Mouse (Mus musculus): ENCODE measurements around the gene Fgfr2.

The Fgfr2 gene

DNA sequence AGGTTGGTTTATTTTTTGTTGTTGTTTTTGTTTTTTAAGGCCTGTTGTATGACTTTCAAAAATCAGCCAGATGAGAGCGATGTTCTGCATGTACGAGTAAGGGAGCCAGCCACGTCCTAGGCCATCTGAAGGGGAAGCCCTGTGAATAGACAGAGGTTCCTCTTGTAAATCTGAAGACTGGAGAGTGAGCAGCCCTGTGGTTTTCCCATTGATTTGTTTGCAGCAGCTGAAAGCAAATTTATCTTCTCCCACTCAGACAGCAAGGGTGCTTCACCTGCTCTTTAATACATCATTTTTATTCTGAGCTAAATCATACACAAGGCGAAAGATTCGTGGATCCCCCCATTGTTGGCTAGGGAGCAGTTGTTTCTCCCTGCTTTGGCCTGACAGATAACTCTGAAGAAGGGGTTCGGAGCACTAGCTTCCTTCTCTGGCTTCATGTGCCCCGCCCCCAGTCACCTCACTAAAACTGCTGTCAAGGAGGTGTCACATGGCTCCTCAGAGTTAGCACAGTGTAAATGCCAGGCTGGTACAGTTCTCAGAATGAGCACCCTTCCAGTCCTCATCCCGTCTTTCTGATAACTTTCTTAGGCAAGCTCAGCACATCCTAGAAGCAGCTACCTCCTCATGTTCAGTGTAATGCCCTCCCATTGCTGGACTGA is 818.6 kb downstream of the Fgfr2 start:
- DNase-seq (ENCODE audit: low read depth), result no peak

DNA sequence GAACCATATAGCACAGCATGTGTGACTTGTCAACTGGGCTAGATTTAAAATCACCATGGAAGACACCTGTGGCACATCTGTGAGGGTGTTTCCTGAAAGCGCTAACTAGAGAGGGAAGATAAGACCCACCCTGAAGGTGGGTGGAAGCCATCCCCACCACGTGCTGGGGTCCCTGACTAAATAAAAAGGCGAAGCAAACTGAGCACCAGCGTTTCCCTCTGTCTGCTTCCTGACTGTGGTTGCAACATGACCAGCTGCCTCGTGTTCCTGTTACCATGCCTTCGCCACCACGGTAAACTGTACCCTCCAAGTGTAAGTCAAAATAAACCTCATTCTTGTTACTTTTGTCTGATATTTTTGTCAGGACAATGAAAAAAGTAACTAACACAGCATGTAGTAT is 819.2 kb downstream of the Fgfr2 start:
- no peak for DNase-seq (ENCODE audit: low read depth)

DNA sequence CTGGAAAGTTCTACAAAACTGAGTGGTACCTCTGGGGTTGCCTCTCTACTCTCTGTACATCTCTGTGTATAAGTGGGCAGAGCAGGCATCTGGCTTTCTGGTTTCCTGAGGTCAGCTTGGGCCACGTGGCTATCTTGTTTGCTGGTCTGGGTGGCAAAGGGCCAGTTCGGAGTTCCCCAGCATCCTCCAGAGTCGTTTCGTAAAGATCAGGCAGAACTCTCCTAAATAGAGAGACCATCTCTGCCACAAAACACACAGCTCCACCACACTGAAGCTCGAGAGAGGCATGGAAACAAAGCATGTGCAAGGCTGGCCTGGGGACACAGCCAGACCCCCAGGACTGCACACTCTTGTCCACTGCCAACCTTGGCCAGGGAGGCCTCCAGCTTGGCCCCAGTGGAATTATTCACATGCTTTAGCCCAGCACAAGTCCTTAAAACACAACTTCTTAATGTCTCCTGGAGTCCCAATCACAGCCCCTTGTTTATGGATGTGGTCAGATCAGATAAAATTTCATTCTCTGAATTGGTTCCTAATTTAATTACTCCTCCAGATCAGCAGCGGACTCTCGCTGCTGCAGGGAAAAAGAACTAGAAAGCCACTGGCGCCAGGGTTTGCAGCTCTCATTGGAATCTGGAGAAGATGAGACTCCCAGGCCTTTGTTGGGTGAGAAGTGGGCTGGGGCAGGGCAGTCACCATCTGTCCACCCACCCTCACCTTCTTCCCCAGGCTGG is 820.5 kb downstream of the Fgfr2 start:
- DNase-seq (ENCODE audit: low read depth), result no peak

DNA sequence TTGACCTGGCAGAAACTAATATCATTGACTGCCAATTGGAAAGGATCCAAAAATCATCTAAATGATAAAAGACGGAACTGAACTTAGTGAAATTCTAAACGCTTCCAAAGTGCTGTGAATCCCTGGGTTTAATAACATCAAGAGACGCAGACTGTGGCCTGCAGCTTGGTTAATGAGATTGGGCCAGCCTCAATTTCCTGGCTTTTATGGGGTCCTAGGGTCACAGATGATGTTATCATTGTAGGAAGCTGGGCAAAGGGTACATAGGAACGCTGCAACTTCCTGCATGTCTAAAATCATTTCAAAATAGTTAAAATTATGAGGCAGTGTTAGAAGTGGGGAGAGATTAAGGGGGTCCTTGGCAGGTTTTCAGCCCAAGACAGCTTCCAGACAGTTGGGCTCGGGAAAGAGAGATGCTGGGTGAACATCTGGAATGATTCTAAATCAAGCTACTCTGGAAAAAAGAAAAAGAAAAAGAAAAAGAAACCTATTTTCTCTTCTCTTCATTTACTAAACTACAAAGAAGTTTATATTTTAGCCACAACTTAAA is 823.4 kb downstream of the Fgfr2 start:
- DNase-seq (ENCODE audit: low read depth), result no peak

DNA sequence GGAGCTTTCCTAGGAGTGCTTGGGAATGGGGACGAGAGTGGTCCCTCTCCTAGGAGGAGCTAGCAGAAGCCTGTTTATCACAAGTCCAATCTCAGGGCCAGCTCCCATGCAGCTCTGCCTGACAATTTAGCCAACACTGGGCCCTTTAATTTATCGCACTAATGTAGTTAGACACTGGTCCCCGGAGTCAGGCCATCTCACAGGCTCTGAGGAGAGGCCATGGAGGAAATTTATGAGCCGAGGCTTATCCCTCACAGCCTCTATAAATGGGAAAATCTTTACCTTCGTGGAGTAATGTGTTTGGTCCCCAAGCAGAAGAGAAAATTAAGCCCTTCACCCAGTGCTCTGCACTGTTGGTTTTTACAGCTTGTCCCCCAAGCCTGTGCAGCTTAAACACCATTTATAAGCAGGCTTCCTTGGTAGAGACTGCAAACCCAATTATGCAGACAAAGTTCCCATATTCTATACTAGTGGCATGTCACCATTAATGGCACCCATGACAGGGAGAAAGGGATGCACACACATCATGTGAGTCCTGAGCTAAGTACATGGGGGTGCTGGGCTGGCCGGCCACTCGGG is 824.6 kb downstream of the Fgfr2 start:
- no peak for DNase-seq (ENCODE audit: low read depth)

DNA sequence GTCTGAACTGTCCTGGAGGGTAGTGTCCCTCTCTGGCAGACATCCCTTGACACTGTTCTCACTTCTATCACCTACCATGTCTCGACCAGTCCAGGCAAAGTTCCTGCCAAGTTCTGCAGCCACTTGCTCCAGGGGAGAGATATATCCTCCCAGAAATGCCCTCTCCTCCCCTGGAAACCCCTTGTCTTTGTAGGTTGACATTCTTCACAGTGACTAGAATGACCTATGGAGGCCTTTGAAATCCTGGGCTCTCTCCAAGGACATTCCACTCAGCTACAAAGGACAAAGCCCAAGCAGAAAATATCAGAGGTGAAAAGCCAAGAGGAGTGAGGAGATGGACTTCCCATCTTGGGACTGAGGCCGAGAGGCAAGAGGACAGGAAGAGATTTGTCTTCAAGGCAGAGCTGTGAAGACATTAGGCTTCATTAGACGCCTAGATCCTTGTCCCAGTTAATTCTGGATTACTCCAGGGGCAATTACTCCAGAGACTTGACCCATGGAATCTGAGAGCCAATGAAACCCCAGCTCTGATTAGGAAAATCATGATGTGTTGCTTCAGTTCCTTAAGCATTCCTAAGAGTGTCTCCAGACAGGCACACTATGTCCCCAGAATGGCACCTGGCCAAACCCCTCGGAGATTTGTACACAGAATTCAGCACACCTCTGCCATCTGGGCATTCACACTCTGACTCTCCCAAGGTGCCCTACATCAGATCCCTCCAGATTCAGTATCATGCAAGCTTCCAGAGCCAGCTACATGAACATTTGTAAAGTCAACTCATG is 826.3 kb downstream of the Fgfr2 start:
- DNase-seq (ENCODE audit: low read depth), result no peak

DNA sequence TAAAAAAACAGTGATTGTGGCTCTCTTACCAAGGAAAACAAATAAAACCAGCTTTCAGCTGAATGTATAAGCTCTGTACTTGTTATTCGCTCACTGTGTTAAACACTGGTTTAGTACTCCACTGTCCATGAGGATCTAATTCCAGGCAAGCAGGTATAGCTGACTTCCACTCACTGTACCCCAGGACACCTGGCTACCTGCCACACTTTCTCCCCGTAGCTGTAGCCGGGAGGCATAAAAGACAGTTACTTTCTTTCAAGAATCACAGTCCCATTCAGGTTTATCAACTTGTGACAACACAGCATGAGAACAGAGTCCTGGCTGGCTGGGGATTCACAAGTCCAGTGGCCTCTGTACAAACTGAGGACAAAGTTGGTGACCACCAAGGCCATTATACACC is 827.0 kb downstream of the Fgfr2 start:
- no peak for DNase-seq (ENCODE audit: low read depth)

DNA sequence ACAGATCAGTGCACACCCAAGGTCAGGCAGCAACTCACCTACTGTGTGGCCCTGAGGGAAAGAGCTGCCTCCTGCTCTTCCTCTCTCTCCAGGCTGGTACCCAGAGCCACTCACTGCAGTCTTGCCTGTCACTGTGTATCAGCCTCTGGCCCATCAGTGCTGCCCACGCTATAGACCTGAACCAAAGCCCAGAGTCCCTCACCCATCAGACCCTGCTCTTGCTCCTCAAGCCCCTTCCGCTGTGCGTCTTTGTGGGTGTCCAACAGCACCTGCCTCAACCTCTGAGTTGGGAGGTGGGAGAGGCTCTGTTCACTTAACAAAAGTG is 835.8 kb downstream of the Fgfr2 start:
- DNase-seq (ENCODE audit: low read depth), result no peak

DNA sequence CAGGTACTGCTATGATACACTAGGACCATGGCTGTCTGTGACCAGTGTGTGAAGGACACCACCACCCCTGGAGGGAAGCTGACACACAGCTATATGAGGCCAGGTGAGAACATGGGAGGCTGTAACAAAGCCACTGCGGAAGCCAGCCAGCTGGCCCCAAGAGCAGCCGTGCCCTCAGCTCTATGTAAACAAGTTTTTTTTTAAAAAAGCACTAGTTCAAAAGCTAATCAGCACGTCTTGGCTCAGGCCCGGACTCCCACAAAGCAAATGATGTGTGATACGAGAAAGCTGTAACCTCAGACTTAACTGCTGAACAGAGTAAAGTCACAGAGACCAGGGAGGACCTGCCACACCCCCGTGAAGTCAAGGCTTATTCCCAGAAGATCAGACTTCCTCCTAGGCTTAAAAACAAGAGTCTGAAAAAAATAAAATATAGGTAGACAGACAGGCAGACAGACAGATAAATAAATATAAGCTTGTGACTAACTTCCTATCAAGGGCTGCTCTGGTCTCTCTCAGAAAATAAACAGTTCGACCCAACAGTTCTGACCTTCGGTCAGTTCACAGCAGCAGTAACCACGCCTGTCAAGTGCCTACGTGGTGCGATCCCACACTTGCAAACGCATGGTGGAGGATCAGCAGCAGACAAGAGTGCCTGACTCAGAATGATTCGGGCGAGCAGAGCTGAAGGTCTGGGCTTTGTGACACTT is 836.4 kb downstream of the Fgfr2 start:
- peak; percentile 45 for DNase-seq (ENCODE audit: low read depth)

DNA sequence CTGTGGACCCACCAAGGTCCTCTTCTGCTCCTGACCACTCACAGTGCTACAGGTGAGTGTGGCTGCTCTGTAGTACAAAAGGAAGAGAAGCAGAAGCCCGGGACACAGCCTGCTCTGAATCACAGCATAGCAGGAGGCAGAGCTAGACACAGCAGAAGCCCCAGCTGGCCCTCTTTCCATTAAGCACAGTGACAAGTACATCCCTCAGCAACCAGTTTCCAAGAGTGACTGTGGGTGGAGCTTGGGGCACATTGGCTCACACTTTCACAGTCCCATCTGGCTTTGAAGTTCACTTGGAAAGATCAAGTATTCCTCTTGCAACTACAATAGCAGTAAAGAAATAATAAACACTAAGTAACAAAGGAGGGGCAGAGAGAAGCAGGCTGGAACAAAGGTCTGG is 838.4 kb downstream of the Fgfr2 start:
- DNase-seq (ENCODE audit: low read depth), result no peak

DNA sequence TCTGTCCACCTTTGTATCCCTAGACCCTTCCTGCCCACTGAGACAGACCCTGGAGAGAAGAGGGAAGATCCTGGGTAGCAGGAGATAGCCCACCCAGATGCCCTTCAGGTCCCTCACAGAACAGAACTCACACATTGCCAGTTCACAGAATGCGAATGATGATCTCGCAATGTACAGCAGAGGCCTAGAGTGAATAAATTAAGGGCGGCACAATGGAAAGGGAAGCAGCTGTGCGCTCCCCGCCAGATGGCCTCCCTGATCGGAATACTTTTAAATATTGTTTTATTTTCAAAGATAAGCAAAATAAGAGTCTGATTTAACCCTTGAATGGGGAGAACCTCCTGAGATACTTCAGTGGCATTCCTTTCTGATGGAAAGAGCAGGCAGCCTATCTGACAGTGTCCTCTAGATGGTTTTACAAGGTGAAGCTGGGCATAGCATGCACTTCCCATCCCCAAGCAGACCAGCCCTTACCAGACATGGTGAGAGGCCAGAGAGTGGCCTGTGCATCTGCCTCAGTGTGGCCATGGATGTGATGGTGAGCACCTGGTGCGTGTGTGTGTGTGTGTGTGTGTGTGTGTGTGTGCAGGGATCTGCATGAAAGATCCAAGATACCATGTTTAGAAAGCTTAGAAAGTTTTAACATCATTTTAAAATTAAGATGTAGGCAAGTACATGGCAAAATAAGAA is 839.0 kb downstream of the Fgfr2 start:
- DNase-seq (ENCODE audit: low read depth), result no peak

DNA sequence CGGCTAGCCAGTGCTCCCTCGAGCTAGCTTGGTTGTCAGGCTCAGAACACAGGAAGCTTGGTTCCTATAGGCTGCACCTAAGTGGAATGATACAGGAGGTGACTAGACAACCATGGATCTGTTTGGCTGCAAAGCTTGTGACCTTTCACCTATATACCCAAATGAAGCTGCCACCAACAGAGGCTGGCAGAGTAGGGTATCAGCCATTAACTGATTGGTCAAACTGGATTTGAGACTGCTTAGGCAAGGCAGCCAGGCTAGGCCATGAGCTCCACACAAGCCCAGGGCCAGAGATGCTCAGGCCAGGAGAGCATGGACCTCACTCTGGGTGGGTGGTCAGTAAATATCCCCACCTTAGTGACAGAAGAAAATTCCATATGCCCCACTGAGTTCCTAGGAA is 840.6 kb downstream of the Fgfr2 start:
- no peak for DNase-seq (ENCODE audit: low read depth)

DNA sequence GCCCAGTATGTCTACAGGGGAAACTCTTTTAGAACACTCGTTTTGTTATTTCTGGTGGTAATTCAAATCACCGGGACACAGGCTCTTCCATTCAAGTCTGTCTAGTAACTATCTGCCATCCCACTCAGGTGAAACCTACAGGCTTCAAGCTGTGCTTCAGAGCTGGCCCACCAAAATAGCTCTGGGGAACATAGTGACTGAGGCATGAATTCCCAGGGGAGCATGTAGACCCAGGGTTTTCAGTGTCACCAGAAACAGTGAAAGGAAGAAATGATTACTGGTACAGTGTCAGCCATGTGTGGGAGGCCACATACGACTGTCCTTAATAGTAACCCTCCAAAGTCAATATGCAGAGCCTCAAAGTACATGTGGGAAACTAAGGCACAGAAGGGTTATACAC is 841.0 kb downstream of the Fgfr2 start:
- DNase-seq (ENCODE audit: low read depth), result no peak

DNA sequence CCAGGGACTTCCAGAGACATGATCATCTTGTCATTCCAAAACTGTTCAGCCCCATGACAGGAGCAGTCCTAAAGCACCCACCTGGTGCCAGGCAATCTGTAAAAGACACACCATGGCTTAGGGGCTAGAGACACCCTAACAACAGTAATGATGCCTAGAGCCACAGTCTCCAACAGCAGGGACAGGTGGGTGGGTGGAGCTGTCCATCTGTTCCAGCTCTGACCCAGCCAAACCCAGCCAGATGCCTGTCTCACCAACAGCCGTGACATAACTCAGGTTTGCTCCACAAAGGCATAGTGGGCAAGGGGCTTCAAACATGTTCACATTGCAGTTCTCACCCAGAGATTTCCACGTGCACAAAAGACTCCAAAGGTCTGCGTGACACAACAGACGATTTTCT is 841.4 kb downstream of the Fgfr2 start:
- no peak for DNase-seq (ENCODE audit: low read depth)

DNA sequence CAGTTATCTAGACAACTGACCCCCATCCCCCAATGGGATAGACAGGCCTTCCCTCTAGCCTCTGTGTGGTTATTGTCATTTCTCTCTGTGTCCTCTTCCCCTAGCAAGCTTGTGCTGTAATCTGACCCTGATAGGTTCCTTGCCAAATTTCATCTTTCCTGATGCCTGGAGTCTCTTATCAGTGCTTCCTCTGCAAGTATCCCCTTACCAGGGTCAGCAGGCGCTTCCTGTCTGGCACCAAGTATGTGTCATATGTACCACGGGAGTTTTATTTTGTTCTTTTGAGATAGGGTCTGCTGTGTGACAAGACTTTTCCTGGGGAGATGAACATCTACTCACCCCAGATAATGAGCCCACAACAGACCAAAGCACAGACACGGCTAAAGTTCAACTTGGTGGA is 844.5 kb downstream of the Fgfr2 start:
- DNase-seq (ENCODE audit: low read depth), result no peak

DNA sequence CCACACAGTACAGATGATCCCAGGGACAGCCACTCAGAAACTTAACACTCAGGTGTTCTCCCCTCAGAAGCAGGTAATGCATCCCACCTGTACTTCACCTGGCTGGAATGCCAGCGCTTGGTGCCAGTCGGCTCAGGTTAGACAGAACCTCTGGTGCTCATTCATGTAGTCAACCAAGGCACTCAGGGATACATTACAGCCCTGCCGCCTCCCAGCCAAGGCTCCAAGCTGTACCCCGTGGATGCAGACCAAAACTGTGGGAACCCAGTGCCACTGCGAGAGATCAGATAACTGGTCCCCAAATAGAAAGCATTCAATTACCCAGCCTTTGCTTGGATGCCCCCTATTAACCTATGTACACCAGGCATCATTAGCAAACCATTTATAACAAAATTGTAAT is 846.9 kb downstream of the Fgfr2 start:
- no peak for DNase-seq (ENCODE audit: low read depth)

DNA sequence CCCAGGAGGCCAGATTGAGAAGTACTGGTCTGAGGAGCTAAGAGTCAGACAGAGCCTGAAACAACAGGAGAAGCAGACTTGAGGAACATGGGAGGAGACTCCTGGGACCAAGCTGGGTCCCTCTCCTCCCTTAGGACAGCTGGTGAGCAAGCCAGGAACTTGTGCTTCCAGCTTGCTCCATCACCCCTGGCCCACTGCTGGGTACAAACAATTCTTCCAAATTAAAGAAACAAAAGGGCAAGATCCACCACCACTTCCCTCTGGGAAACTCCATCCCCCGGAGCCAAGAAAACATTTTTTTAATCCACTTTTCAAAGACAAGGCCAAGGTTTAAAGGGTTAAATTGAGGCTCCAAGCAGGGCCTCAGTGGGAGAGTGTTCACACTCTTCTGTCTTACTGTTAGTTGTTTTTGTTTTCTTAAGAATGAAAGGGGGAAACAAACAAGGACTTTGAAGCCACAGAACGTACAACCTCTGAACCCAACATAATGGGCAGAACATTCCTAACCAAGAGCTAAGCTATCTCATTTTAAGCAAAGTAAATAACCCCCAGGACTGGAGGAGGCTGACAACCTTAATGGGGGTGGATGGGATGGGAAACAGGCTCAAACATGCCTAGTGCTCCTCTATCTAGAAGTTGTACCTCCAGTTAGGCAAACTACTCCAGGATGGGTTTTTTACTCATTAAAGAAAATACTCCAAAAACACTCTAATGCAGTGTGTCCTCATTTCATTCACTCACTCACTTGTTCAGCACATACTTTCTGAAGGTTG is 849.2 kb downstream of the Fgfr2 start:
- DNase-seq (ENCODE audit: low read depth), result no peak

DNA sequence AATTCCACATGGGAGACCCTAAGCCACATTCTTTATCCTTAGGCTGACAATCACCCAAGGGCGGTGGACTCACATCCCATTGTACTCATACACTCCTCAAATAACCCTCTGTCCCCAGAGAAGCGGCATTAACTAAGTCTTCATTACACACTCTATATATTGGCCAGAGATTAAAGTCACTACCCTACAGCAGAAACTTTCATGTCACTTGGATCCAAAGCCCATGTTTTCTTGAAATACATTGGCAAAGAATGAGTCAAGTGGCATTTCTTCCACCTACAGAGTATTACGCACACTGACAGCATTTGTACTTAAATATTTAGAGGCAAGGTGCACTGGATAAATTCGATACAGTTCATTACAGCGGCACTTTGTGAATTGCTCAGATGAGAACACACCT is 850.2 kb downstream of the Fgfr2 start:
- no peak for DNase-seq (ENCODE audit: low read depth)

DNA sequence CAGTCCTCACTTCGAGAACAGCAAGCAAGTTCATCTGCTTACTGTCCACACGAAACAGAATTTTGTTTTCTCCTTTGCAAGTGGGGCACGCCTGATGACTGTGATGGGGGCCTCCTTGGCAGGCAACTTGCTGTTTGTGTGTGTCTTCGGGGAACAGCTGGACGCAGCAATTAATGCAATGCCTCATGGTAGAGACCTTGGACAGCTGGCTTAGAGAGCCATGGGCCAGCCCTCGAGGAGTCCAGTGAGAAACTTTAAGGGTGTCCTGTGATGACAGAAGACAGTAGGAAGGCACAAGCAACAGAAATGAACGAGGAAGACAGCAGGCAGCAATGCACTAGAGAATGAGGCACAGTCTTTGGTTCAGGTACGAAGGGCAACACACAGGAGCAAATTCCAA is 852.8 kb downstream of the Fgfr2 start:
- no peak for DNase-seq (ENCODE audit: low read depth)

DNA sequence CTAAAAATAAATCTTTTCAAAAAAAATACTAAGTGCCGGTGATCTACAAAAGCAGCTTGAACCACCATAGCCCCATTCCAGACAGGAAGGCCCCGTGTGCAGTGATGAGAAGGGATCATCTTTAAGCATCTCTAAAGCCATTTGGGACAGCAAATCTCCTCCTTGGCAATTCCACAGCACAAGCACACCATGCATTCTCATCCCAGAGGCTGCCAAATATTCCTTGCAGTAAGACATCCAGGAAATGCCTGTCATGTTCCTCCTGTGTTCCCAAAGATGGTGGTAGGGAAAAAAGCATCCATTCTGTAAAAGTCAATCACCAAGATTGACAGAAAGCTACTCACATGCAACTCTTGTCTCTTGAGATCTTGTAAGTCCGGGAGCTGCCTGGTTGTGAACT is 853.5 kb downstream of the Fgfr2 start:
- no peak for DNase-seq (ENCODE audit: low read depth)

Data from fibroblast of lung, adult 2 months (primary cell).